Mouse (Mus musculus): ENCODE measurements around the gene Kdm4a.

- TF ChIP-seq GATA1 (IDR thresholded peaks at IDR 0.05; ENCODE audit: borderline replicate concordance, low read length) (no peak), FLI1 (IDR thresholded peaks at IDR 0.05; ENCODE audit: low read length) (no peak)
Measured at GRCm38 (mm10) chr4:118135414-118135813, 44.4 kb downstream of the Kdm4a start.
